Mouse (Mus musculus) C2C12 (cell line): ENCODE measurements around the gene Bfsp2.

Source experiments
- CEBPB ChIP-seq: IDR thresholded peaks from one replicate; pipeline ENCODE4 v1.6.1; 2011; ENCODE audit warnings: low read depth, mild to moderate bottlenecking, control low read depth, moderate library complexity
- CTCF ChIP-seq: IDR thresholded peaks from one replicate; pipeline ENCODE4 v1.5.1; 2011; ENCODE audit not compliant: control insufficient read depth, insufficient read depth, insufficient read length
- MAX ChIP-seq: IDR thresholded peaks from one replicate; pipeline ENCODE4 v1.6.1; 2011; ENCODE audit warnings: mild to moderate bottlenecking, control low read depth
- MYOG ChIP-seq: IDR thresholded peaks from one replicate; pipeline ENCODE4 v1.6.1; 2011; ENCODE audit not compliant: control insufficient read depth, insufficient read length; ENCODE audit errors: extremely low read depth
- USF1 ChIP-seq: IDR thresholded peaks from one replicate; pipeline ENCODE4 v1.6.1; 2011; ENCODE audit warnings: low read depth, mild to moderate bottlenecking, control low read depth, moderate library complexity

- TF ChIP-seq CTCF = no peak
- peak; percentile 16 for TF ChIP-seq MAX
- TF ChIP-seq USF1 = no peak
- TF ChIP-seq MYOG = no peak
- no peak for TF ChIP-seq CEBPB
Observed at GRCm38 (mm10) chr9:103398509-103399157, 81.6 kb downstream of the Bfsp2 start.
